Mouse (Mus musculus): Measurements from ENCODE around the gene Best3. TPM values are rescaled to one million over a fixed set of nuclear protein-coding genes. Genes with fewer than 3 reads are reported as not detected.
A peak's percentile ranks its signal among the peaks of the same experiment; 100 is the strongest.
"Not testable (repeated sequence)": the region's sequence is repeated elsewhere in the genome, so short reads cannot be mapped to it uniquely, and the experiment has no call there.

Best3 gene
- polyA plus RNA-seq, 1 experiment from 2014 or later: 0.13 TPM

DNA sequence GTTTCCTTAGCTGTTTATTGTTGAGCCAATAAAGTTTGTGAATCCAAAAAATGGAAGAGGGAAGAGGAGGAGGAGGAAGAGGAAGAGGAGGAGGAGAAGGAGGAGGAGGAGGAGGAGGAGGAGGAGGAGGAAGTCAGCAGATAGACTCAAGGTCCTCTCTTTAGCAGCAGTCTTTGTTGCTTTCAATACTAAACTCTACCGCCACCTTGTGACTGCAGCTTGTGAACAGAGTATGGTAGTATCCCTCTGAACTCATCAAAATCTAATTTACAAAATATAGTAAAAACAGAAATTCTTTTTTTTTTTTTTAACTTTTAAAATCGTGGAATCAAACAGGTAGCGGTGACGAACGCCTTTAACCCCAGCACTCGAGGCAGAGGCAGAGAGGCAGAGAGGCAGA, 54.2 kb downstream of the Best3 start:
- Histone ChIP-seq H3K9ac (ENCODE audit: low read depth, low read length) (no peak overlapping the region), H3K4me1 (ENCODE audit: control insufficient read depth, insufficient read depth, low read length) (no peaks in the 10 kb centered on the region), H3K9me3 (replicated peaks; ENCODE audit: control insufficient read depth, low read length, poor library complexity, severe bottlenecking) (no peaks in the 10 kb centered on the region), H3K36me3 (ENCODE audit: control insufficient read depth, insufficient read depth, low read length) (no peaks in the 10 kb centered on the region), H3K27me3 (ENCODE audit: control insufficient read depth, insufficient read depth, low read depth, low read length) (no peaks in the 10 kb centered on the region), H3K4me3 (ENCODE audit: low read depth, low read length) (no peak overlapping the region), H3K27ac (ENCODE audit: low read length) (no peak overlapping the region), H3K4me2 (ENCODE audit: low read length) (no peak overlapping the region)
- 78% methylated on average over 6 of the region's 6 CpGs for WGBS
- ATAC-seq: no peak

DNA sequence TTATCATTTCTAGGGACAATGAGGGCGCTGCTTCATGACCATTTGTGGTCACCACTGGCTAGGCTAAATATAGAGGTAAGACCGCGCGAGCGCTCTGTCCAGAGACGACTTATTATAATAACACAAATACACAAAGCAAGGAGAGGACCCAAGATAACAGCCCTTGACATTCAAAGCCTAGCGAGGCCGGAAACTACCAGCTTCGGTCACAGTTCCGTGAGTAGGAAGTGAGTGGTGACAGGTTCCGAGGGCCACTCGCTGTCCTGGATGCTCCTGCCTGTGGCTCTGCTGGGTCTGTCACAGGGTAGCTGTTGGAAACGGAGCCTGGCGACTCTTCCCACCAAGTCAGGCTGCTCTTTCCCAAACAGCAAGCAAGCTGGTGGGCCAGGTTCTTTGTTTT, 56.2 kb downstream of the Best3 start:
- WGBS: 91% methylated on average over 14 of the region's 14 CpGs
- H3K9me3 ChIP-seq (replicated peaks; ENCODE audit: control insufficient read depth, low read length, poor library complexity, severe bottlenecking): no peaks in the 10 kb centered on the region
- ATAC-seq: no peak
- H3K36me3 ChIP-seq (ENCODE audit: control insufficient read depth, insufficient read depth, low read length): no peaks in the 10 kb centered on the region
- H3K9ac ChIP-seq (ENCODE audit: low read depth, low read length): no peak overlapping the region
- no peak overlapping the region for H3K4me2 ChIP-seq (ENCODE audit: low read length)
- no peak overlapping the region for H3K27ac ChIP-seq (ENCODE audit: low read length)
- no peak overlapping the region for H3K4me3 ChIP-seq (ENCODE audit: low read depth, low read length)
- H3K27me3 ChIP-seq (ENCODE audit: control insufficient read depth, insufficient read depth, low read depth, low read length): no peaks in the 10 kb centered on the region
- no peaks in the 10 kb centered on the region for H3K4me1 ChIP-seq (ENCODE audit: control insufficient read depth, insufficient read depth, low read length)

DNA sequence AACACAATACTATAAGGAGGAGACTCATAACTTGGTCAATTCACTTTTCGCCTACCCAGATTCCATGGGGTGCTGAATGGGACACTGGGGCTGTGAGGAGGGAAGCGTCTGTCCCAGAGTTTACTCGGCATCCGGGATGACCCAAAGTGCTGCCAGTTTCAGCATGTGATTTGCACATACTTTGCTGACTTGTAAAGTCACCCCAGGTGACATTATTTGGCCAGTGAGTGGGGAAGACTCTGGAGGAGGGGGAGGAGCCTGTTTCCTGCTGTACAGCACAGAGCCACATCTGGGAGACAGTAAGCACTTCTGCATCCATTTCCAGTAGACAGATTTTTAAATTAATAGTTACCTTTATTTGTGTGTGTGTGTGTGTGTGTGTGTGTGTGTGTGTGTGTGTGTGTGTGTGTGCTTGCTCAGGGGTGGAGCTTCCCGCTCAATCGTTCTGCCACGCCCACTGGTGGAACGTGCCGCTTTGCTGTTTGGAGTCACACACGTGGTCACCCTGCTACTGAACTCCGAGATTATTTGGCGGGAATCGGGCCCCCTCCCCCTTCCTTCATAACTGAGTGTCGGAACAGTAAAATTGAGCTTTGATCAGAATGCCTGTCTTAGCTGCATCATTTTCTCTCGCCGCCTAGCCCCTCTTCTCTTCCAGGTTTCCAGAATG, 57.5 kb downstream of the Best3 start:
- H3K4me1 ChIP-seq (ENCODE audit: control insufficient read depth, insufficient read depth, low read length); H3K27me3 ChIP-seq (ENCODE audit: control insufficient read depth, insufficient read depth, low read depth, low read length); ATAC-seq; H3K27ac ChIP-seq (ENCODE audit: low read length); H3K4me3 ChIP-seq (ENCODE audit: low read depth, low read length); H3K9ac ChIP-seq (ENCODE audit: low read depth, low read length); H3K9me3 ChIP-seq (replicated peaks; ENCODE audit: control insufficient read depth, low read length, poor library complexity, severe bottlenecking); H3K4me2 ChIP-seq (ENCODE audit: low read length); H3K36me3 ChIP-seq (ENCODE audit: control insufficient read depth, insufficient read depth, low read length): not testable (repeated sequence)
- WGBS: 69% methylated on average over 13 of the region's 16 CpGs

DNA sequence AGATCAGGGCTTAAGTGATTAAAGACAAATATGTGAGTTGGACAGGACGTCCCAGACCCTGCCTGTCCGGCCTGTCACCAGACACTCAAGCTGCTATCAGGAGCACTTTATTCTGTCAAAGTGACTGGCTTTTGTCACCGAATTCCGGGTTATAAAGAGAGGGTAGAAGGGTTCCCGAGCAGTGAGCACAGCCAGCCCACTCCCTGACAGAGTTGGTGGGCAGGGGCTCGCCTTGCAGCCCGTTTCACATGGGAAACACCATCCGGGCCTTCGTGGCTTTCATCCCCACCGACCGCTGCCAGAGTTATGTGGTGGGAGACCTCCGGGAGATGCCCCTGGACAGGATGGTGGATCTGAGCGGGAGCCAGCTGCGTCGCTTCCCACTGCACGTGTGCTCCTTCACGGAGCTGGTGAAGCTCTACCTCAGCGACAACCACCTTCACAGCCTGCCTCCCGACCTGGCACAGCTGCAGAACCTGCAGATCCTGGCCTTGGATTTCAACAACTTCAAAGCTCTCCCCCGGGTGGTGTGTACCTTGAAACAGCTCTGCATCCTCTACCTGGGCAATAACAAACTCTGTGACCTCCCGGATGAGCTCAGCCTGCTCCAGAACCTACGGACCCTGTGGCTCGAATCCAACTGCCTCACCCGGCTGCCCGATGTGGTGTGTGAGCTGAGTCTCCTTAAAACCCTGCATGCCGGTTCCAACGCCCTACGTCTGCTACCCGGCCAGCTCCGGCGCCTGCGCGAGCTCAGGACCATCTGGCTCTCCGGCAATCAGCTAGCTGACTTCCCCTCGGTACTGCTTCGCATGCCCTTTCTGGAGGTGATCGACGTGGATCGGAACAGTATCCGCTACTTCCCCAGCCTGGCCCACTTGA, 59.3 kb downstream of the Best3 start, which contains the start of gene Lrrc10:
TSS of gene Lrrc10 (plus strand) at position 167 of the 882 bp plus-strand sequence.
- peaks cover 11% of the 10 kb centered on the region; the same call in 1 of the 2 replicates for H3K36me3 ChIP-seq (ENCODE audit: control insufficient read depth, insufficient read depth, low read length)
- 0 out of 2 replicates have a peak, but pooled peaks have one; percentile 31 for ATAC-seq
- H3K9ac ChIP-seq (ENCODE audit: low read depth, low read length): peak within 1 kb of the TSS; percentile 42
- no peak within 1 kb of the TSS for H3K4me3 ChIP-seq (ENCODE audit: low read depth, low read length)
- no peaks in the 10 kb centered on the region for H3K4me1 ChIP-seq (ENCODE audit: control insufficient read depth, insufficient read depth, low read length)
- no peaks in the 10 kb centered on the region for H3K27me3 ChIP-seq (ENCODE audit: control insufficient read depth, insufficient read depth, low read depth, low read length)
- WGBS: 47% methylated on average over 40 of the region's 40 CpGs
- no peak within 1 kb of the TSS for H3K27ac ChIP-seq (ENCODE audit: low read length)
- peak within 1 kb of the TSS; percentile 33 for H3K4me2 ChIP-seq (ENCODE audit: low read length)
- no peaks in the 10 kb centered on the region for H3K9me3 ChIP-seq (replicated peaks; ENCODE audit: control insufficient read depth, low read length, poor library complexity, severe bottlenecking)

DNA sequence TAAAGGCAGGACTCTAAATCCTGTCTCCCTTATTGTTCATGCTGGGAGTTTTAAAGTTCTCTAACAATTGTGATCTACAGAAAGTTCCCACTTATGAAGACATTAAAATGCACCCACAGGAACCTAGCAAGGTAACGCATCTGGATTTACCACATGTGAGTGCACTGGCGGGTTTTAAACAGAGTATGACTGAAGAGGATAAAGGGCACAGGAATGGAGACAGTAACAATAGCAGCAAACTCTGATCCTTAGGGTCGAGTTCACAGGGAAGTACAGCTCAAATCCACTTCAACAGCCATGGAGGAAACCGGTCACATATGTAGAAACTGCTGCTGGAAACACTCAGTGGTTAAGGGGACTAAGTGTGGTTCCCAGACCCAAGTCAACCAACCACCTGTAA, 63.1 kb downstream of the Best3 start:
- ATAC-seq: no peak
- no peak overlapping the region for H3K27ac ChIP-seq (ENCODE audit: low read length)
- no peaks in the 10 kb centered on the region for H3K4me1 ChIP-seq (ENCODE audit: control insufficient read depth, insufficient read depth, low read length)
- WGBS: 82% methylated on average over 4 of the region's 4 CpGs
- no peak overlapping the region for H3K4me3 ChIP-seq (ENCODE audit: low read depth, low read length)
- no peak overlapping the region for H3K9ac ChIP-seq (ENCODE audit: low read depth, low read length)
- H3K4me2 ChIP-seq (ENCODE audit: low read length): no peak overlapping the region
- H3K27me3 ChIP-seq (ENCODE audit: control insufficient read depth, insufficient read depth, low read depth, low read length): no peaks in the 10 kb centered on the region
- H3K9me3 ChIP-seq (replicated peaks; ENCODE audit: control insufficient read depth, low read length, poor library complexity, severe bottlenecking): no peaks in the 10 kb centered on the region
- H3K36me3 ChIP-seq (ENCODE audit: control insufficient read depth, insufficient read depth, low read length): peaks cover 36% of the 10 kb centered on the region

DNA sequence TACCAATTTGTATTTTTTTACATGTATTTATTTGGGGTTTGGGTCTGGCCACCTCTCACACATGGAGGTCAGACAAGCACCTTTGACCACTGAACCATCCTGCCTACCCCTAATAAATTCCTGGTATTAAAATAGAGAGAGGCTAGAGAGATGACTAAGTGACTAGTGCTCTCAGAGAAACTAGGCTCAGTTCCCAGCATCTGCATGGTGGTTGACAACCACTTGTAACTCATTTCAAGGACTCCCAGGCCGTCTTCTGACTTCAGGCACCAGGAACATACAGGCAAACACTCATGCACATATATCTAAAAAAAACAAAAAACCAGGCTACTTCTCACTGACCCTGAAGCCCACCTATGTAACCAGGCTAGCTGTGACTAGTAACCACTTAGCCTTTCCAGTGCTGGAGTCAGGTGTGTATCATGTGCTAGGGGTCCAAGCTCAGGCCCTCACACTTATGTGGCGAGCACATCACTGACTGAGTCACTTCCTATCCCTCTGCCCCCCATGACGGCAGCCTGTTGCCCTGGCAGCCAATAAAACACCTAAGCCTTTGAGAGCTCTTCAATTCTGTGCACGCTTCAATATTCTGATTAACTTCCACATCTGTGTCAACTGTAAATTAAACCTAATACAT, 64.0 kb downstream of the Best3 start:
- H3K4me2 ChIP-seq (ENCODE audit: low read length): no peak overlapping the region
- no peak overlapping the region for H3K27ac ChIP-seq (ENCODE audit: low read length)
- H3K9me3 ChIP-seq (replicated peaks; ENCODE audit: control insufficient read depth, low read length, poor library complexity, severe bottlenecking): no peaks in the 10 kb centered on the region
- H3K4me3 ChIP-seq (ENCODE audit: low read depth, low read length): no peak overlapping the region
- H3K4me1 ChIP-seq (ENCODE audit: control insufficient read depth, insufficient read depth, low read length): no peaks in the 10 kb centered on the region
- peaks cover 39% of the 10 kb centered on the region for H3K36me3 ChIP-seq (ENCODE audit: control insufficient read depth, insufficient read depth, low read length)
- no peak for ATAC-seq
- no peak overlapping the region for H3K9ac ChIP-seq (ENCODE audit: low read depth, low read length)
- H3K27me3 ChIP-seq (ENCODE audit: control insufficient read depth, insufficient read depth, low read depth, low read length): no peaks in the 10 kb centered on the region
- WGBS: 84% methylated on average over 4 of the region's 4 CpGs

DNA sequence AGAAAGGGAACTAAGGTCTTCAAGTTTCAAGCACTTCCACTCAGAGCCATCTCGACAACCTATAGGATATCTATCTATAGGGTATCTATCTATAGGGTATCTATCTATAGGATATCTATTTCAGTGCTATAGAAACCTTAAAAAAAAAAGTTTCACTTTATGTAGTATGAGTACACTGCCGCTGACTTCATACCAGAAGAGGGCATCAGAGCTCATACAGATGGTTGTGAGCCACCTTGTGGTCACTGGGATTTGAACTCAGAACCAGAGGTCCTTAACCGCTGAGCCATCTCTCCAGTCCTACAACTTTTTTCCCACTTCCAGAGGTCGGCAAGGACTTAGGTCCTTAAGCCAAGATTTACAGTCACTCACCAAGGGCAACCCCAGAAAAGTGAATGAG, 69.6 kb downstream of the Best3 start:
- Histone ChIP-seq H3K9me3 (replicated peaks; ENCODE audit: control insufficient read depth, low read length, poor library complexity, severe bottlenecking) (no peaks in the 10 kb centered on the region), H3K27me3 (ENCODE audit: control insufficient read depth, insufficient read depth, low read depth, low read length) (no peaks in the 10 kb centered on the region), H3K36me3 (ENCODE audit: control insufficient read depth, insufficient read depth, low read length) (peaks cover 56% of the 10 kb centered on the region), H3K4me2 (ENCODE audit: low read length) (no peak overlapping the region), H3K4me1 (ENCODE audit: control insufficient read depth, insufficient read depth, low read length) (peaks cover 10% of the 10 kb centered on the region), H3K9ac (ENCODE audit: low read depth, low read length) (no peak overlapping the region), H3K4me3 (ENCODE audit: low read depth, low read length) (no peak overlapping the region), H3K27ac (ENCODE audit: low read length) (no peak overlapping the region)
- ATAC-seq: no peak
- WGBS: 95% methylated on average over 4 of the region's 4 CpGs

DNA sequence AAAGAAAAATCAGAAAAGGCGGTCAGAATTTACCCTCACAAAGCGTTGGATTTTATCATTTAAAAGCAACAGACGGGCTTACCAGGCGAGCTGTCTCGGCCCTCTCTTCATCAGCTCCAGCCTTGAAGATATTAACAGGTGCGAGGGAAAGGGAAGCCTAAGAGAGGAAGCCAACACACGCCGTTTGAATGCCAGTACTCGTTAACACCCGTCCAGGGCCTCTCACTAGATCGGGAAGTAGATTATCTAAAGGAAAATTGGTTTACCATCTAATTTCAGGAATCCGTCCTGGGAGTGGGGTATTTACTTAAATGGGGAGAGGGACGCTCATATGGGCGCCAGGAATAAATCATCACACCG, 76.8 kb downstream of the Best3 start:
- Histone ChIP-seq H3K36me3 (ENCODE audit: control insufficient read depth, insufficient read depth, low read length) (peaks cover 24% of the 10 kb centered on the region), H3K9ac (ENCODE audit: low read depth, low read length) (peak overlapping the region; percentile 83), H3K27me3 (ENCODE audit: control insufficient read depth, insufficient read depth, low read depth, low read length) (no peaks in the 10 kb centered on the region), H3K4me3 (ENCODE audit: low read depth, low read length) (peak overlapping the region; percentile 95), H3K4me1 (ENCODE audit: control insufficient read depth, insufficient read depth, low read length) (peaks cover 16% of the 10 kb centered on the region), H3K9me3 (replicated peaks; ENCODE audit: control insufficient read depth, low read length, poor library complexity, severe bottlenecking) (no peaks in the 10 kb centered on the region), H3K27ac (ENCODE audit: low read length) (peak overlapping the region; percentile 85; the same call in 1 of the 2 replicates), H3K4me2 (ENCODE audit: low read length) (peak overlapping the region; percentile 88)
- WGBS: 3% methylated on average over 15 of the region's 15 CpGs
- no peak for ATAC-seq

All from midbrain, embryonic 16.5 days (tissue).